Mouse (Mus musculus): ENCODE data around the gene Oxld1.

- TF ChIP-seq CTCF (conservative IDR thresholded peaks at IDR 0.05; ENCODE audit: insufficient read depth, insufficient read length, low read depth, low read length) (no peak), POLR2A (IDR thresholded peaks at IDR 0.05; ENCODE audit: low read depth, low read length) (no peak)
Observed at GRCm38 (mm10) chr11:120465521-120465920, 7.7 kb upstream of the Oxld1 start.

Measured in kidney, adult 2 months (tissue).